Mouse (Mus musculus) spleen, adult 2 months (tissue): ENCODE measurements around the gene Acot13. TPM values are rescaled to one million over a fixed set of nuclear protein-coding genes. Genes with fewer than 3 reads are reported as not detected.

Source experiments
- DNase-seq, 2 experiments: peaks; one replicate each; pipeline versions ENCODE4 v3.0.0 to v3.0.0-alpha.2; 2012 to 2021; ENCODE audit warnings: low spot score in 2 of 2, low read depth in 1 of 2
- H3K27ac ChIP-seq: fragments of 200-500 bp; 2 replicates; pipeline ENCODE4 v1.5.1; 2012; ENCODE audit warnings: low read length, inconsistent platforms; ENCODE audit not compliant: insufficient read depth
- H3K27me3 ChIP-seq: fragments of 200-500 bp; 2 replicates; pipeline ENCODE4 v1.6.1; 2012; ENCODE audit warnings: mild to moderate bottlenecking, moderate library complexity, low read length, inconsistent platforms; ENCODE audit not compliant: control insufficient read depth, insufficient read depth
- H3K36me3 ChIP-seq: fragments of 200-500 bp; 2 replicates; pipeline ENCODE4 v1.6.1; 2012; ENCODE audit warnings: mild to moderate bottlenecking, low read length, inconsistent platforms; ENCODE audit not compliant: control insufficient read depth, insufficient read depth
- H3K4me1 ChIP-seq: fragments of 200-500 bp; 2 replicates; pipeline ENCODE4 v1.6.1; 2011; ENCODE audit warnings: inconsistent platforms; ENCODE audit not compliant: control insufficient read depth, insufficient read depth, insufficient read length
- H3K4me3 ChIP-seq: fragments of 200-500 bp; 2 replicates; pipeline ENCODE4 v1.5.1; 2011; ENCODE audit warnings: mild to moderate bottlenecking, inconsistent platforms; ENCODE audit not compliant: insufficient read depth, insufficient read length; ENCODE audit errors: extremely low read depth
- CTCF ChIP-seq: fragments of 200-500 bp; IDR thresholded peaks from 2 replicates; pipeline ENCODE4 v1.5.1; 2011; ENCODE audit warnings: mild to moderate bottlenecking, inconsistent platforms; ENCODE audit not compliant: insufficient read depth, insufficient read length, insufficient replicate concordance; ENCODE audit errors: extremely low read depth
- POLR2A ChIP-seq: fragments of 200-500 bp; IDR thresholded peaks from 2 replicates; pipeline ENCODE4 v1.6.1; 2011; ENCODE audit warnings: low read depth, low read length, inconsistent platforms
- WGBS: fragments of 180-500 bp; shearing (Covaris S2); methylation state at CpG from one replicate; pipeline ENCODE4 v1.1.7; 2018; 5-methylcytosine and 5-hydroxymethylcytosine counted together
- polyA plus RNA-seq: library from polyadenylated mRNA; depleted of rRNA; stranded (reverse); fragments of >200 nt; gene quantifications from 2 replicates; pipeline ENCODE4 v1.2.3, GENCODE M21; 2012

Gene Acot13
- polyA plus RNA-seq, 1 experiment = 15.8 TPM

DNA sequence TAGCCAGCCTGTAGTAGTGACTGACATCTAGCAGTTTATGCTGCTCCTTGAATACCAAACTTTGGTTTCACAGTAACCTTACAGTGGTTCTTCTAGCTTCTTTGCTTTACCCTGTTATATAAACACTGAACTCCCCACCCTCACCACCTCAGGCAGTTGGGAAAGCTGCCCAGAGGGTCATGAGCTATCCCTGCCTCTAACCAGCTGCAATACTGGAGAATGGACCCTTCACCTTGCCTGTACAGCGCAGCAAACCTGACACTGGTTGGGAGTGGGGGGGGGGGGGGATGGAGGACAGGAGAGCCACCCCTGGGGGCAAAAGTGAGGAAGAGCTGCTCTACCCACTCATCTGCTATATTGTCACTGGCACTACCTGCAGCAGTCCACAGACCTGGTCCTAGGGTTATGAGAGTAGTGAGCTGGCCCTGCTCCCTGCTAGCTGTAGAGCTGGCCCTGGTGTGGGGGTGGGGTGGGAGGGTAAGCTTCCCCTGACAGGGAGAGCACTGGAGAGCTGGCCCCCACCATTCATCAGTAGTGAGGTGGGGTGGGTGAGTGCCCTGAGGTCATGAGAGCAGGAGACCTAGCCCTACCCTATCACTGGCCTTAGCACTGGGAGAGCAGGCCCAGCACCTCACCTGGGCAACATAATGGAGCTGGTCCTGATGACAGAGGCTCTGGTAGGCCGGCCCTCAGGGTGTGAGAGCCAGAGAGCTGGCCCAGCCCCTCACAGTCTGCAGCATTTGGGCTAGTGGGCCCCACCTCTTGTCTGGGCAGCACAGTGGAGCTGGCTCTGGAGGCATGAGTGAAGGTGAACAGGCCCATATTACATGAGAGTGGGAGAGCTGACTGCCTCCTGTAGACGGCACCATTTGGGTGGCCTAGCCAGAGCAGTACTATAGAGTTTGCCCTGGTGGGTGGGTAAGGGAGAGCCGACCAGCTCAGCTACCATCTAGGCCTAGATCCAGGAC, 14.9 kb downstream of the Acot13 start:
- TF ChIP-seq CTCF = no peak
- no peak for TF ChIP-seq POLR2A
- DNase-seq = no peak
- Histone ChIP-seq H3K4me1 (no peaks in the 10 kb centered on the region), H3K36me3 (peaks cover 27% of the 10 kb centered on the region), H3K27ac (no peak overlapping the region), H3K27me3 (no peaks in the 10 kb centered on the region), H3K4me3 (no peak overlapping the region)
- 87% methylated on average over 4 of the region's 4 CpGs for WGBS

DNA sequence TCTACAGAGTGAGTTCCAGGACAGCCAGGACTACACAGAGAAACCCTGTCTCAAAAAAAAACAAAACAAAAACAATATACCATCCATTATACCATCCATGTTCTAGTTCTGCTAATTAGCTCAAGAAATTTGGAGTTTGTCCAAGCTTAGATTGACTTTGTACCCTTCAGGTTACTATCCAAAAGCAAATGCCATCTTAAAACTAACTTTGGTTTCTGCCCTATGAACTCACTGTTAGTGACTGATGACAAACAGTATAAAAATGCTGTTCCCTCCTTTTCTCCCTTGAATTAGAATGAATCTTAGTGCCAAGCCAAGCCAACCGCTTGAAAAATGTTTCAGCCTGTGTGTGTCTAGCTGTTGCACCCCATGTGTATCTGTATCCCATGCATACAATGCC, 16.7 kb downstream of the Acot13 start:
- no peak for DNase-seq
- TF ChIP-seq CTCF (no peak), POLR2A (no peak)
- H3K4me3 ChIP-seq = no peak overlapping the region
- 97% methylated on average over 1 of the region's 1 CpGs for WGBS
- no peaks in the 10 kb centered on the region for H3K27me3 ChIP-seq
- 0 out of 2 replicates have a peak overlapping the region, but pooled peaks have one; percentile 15 for H3K27ac ChIP-seq
- H3K36me3 ChIP-seq = peaks cover 38% of the 10 kb centered on the region
- no peaks in the 10 kb centered on the region for H3K4me1 ChIP-seq

DNA sequence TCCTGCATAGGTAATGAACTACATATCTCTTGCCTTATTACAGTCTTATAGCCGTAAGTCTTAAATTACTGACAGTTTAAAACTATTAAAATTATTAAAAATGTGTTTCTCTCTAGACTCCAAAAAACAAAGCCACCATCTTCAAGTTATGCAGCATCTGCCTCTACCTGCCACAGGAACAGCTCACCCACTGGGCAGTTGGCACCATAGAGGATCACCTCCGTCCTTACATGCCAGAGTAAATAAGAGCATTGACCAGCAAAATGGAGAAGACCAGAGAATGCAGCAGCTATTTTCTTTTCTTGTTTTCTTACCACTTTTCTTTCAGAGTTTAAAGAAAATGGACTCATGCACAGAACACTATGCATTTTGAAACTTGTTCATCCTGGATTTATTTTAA, 18.8 kb downstream of the Acot13 start:
- DNase-seq = no peak
- H3K36me3 ChIP-seq = peaks cover 45% of the 10 kb centered on the region
- no peaks in the 10 kb centered on the region for H3K4me1 ChIP-seq
- 96% methylated on average over 2 of the region's 2 CpGs for WGBS
- no peaks in the 10 kb centered on the region for H3K27me3 ChIP-seq
- H3K4me3 ChIP-seq = no peak overlapping the region
- TF ChIP-seq POLR2A = no peak
- TF ChIP-seq CTCF = no peak
- H3K27ac ChIP-seq = no peak overlapping the region

DNA sequence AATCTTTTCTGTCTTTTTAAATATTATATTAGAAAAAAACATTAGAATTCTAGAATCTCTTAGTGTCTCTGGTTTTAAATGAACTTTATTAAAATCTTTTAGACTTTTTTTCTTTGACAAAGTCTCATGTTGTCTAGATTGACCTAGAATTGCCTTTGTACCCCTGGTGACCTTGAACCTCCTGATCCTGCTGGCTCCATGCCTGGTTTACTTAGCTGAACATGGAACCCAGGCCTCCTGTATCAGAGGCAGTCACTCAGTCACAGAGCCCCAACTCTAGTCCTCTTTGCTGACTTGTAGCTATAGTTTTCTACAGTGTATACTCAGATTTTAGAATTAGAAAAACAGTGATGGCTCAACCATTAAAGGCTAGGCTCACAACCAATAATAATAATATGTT, 25.3 kb downstream of the Acot13 start:
- no peak for DNase-seq
- TF ChIP-seq CTCF (no peak), POLR2A (no peak)
- Histone ChIP-seq H3K27me3 (no peaks in the 10 kb centered on the region), H3K4me1 (no peaks in the 10 kb centered on the region; the same call in 1 of the 2 replicates), H3K4me3 (no peak overlapping the region), H3K27ac (no peak overlapping the region), H3K36me3 (peaks cover 31% of the 10 kb centered on the region)

DNA sequence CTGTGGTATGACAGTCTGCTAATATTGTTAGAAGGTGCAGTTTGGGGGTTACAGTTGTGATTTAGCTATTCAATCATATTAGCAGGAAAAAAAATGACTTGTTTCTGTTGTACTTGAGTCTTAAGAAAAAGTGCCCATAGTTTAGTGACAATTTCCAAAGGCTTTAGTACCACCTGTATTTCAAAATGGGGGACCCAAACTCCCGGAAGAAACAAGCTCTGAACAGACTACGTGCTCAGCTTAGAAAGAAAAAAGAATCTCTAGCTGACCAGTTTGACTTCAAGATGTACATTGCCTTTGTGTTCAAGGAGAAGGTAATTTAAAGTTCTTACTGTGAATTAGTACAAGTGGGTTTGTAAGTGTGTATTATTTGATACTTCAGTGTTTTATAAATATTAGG, 28.1 kb downstream of the Acot13 start:
- DNase-seq = no peak

DNA sequence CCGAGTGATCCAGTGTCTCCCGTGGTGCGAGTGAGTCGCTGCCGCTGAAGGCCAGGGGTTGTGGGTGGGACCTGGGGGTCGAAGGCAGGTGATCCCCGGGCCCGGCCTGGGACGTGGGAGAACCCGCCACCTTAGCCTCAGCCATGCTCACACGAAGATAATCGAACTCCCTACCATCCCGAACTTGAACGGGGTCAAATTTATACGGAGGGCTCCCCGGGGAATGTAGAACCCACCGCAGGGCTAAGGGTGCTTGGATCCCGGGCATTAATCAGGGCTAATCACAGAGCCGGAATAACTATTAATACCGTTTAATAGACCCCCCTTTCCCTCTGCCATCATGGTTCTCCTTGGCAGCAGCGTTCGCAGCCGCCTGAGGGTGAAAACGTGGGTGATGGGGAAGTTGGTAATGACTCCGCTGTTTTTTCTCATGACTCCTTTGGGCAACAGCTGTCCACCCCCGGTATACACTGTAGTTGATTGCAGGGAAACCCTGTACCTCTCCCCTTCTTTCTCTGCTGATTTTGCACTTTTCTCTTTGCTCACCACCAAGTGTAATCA, 29.1 kb downstream of the Acot13 start:
- Histone ChIP-seq H3K4me3 (peak overlapping the region; percentile 82), H3K36me3 (peaks cover 10% of the 10 kb centered on the region), H3K4me1 (no peaks in the 10 kb centered on the region; the same call in 1 of the 2 replicates), H3K27me3 (no peaks in the 10 kb centered on the region), H3K27ac (peak overlapping the region; percentile 24)
- TF ChIP-seq CTCF (no peak), POLR2A (no peak)
- under 1% methylated on average over 26 of the region's 26 CpGs for WGBS
- DNase-seq = peak in 1 of 2 experiments; percentile 32

More for the DNA sequence above, 28.1 kb downstream of the Acot13 start:
- Histone ChIP-seq H3K27me3 (no peaks in the 10 kb centered on the region), H3K36me3 (peaks cover 13% of the 10 kb centered on the region), H3K4me1 (no peaks in the 10 kb centered on the region; the same call in 1 of the 2 replicates), H3K4me3 (no peak overlapping the region; the same call in 1 of the 2 replicates), H3K27ac (no peak overlapping the region)
- TF ChIP-seq POLR2A (no peak), CTCF (no peak)
- WGBS = 5% methylated on average over 2 of the region's 2 CpGs
